Mouse (Mus musculus) liver, embryonic 14 days (tissue): ENCODE data around the gene Vmac. TPM values are rescaled to one million over a fixed set of nuclear protein-coding genes. Genes with fewer than 3 reads are reported as not detected.

ENCODE experiments used
- polyA plus RNA-seq: library from polyadenylated mRNA; depleted of rRNA; stranded (reverse); fragments of >200 nt; gene quantifications from 2 replicates; pipeline ENCODE4 v1.2.3, GENCODE M21; 2012; rRNA removed

Gene Vmac
- polyA plus RNA-seq, result 2.4 and 2.5 TPM in 2 replicates

GRCm38 (mm10) chr17:56717363-56718058 is at the start of gene Vmac, which contains the start of gene Ndufa11:
TSS of gene Vmac (minus strand) at chr17:56718022.
TSS of gene Ndufa11 (plus strand) at chr17:56717767.

GRCm38 (mm10) chr17:56764474-56765354 is 46.9 kb upstream of the Vmac start, which contains the start of gene Dus3l:
TSS of gene Dus3l (plus strand) at chr17:56764757.

GRCm38 (mm10) chr17:56757416-56758123 is 39.7 kb upstream of the Vmac start, which contains the start of gene Nrtn:
TSS of gene Nrtn (minus strand) at chr17:56757530.

GRCm38 (mm10) chr17:56672941-56673646 is 44.7 kb downstream of the Vmac start, which contains the start of gene Ranbp3:
TSS of gene Ranbp3 (plus strand) at chr17:56673294.

Other genes starting within 250 kb of the Vmac start
- 14.6 and 17.6 TPM in 2 replicates for gene Ptprs, start 241.5 kb downstream of the Vmac start, polyA plus RNA-seq
- not detected in 2 replicates for gene Znrf4, start 205.6 kb downstream of the Vmac start, polyA plus RNA-seq
- gene Gm20219, start 163.6 kb downstream of the Vmac start, polyA plus RNA-seq, result 0.24 and 0.25 TPM in 2 replicates
- gene Safb2, start 133.4 kb downstream of the Vmac start, polyA plus RNA-seq, result 37.3 and 41.5 TPM in 2 replicates
- 46.8 and 47.3 TPM in 2 replicates for gene Safb, start 133.2 kb downstream of the Vmac start, polyA plus RNA-seq
- 81.6 and 101 TPM in 2 replicates for gene 2410015M20Rik, start 108.3 kb downstream of the Vmac start, polyA plus RNA-seq
- gene Rpl36, start 104.6 kb downstream of the Vmac start, polyA plus RNA-seq, result 1,924 and 1,951 TPM in 2 replicates
- 43.5 and 46.6 TPM in 2 replicates for gene Lonp1, start 91.1 kb downstream of the Vmac start, polyA plus RNA-seq
- gene Catsperd, start 89.9 kb downstream of the Vmac start, polyA plus RNA-seq, result 0.31 and 0.44 TPM in 2 replicates
- 39.4 and 43.3 TPM in 2 replicates for gene Ranbp3, start 44.7 kb downstream of the Vmac start, polyA plus RNA-seq
- gene Ndufa11, start 255 bp downstream of the Vmac start, polyA plus RNA-seq, result 104 and 123 TPM in 2 replicates
- 1.0 and 1.2 TPM in 2 replicates for gene Nrtn, start 39.5 kb upstream of the Vmac start, polyA plus RNA-seq
- gene Dus3l, start 46.7 kb upstream of the Vmac start, polyA plus RNA-seq, result 16.5 and 17.4 TPM in 2 replicates
- gene Prr22, start 52.2 kb upstream of the Vmac start, polyA plus RNA-seq, result 0.90 and 1.2 TPM in 2 replicates
- gene Rfx2, start 113.0 kb upstream of the Vmac start, polyA plus RNA-seq, result 8.5 and 10.7 TPM in 2 replicates
- not detected in 2 replicates for gene Acsbg2, start 156.4 kb upstream of the Vmac start, polyA plus RNA-seq
- gene 1700061G19Rik, start 157.5 kb upstream of the Vmac start, polyA plus RNA-seq, result 0.01 TPM in 2 replicates
- 10.1 and 11.0 TPM in 2 replicates for gene Mllt1, start 217.4 kb upstream of the Vmac start, polyA plus RNA-seq